Mouse (Mus musculus) spleen, postnatal 4 days (tissue): ENCODE results near the gene Cacna1e.

Experiments used
- DNase-seq, 2 experiments: peaks; one replicate each; pipeline ENCODE4 v3.0.0; 2022; ENCODE audit warnings: low spot score in 2 of 2

Gene Cacna1e

DNA sequence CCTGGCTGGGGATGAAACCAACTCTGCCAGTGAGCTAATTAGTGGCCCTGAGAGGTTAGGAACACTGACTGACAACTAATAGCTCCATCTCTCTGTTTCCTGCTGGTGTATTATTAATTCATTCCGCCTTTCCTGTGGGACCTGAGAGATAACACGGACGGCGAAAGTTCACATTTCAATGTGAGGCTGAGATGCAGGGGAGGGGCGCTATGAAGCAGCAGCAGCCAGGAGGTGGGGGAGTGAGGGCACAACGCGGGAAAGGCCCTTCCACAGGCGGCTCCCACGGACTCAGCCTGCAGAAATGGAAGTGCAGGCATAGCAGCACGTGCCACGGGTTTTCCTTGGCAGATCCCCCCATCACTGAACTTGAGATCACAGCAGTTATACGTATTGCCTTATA lies 99.4 kb downstream of the Cacna1e start:
- DNase-seq, result no peak

- no peak for DNase-seq
Observed at GRCm38 (mm10) chr1:154783521-154783920, 100.8 kb downstream of the Cacna1e start.

DNA sequence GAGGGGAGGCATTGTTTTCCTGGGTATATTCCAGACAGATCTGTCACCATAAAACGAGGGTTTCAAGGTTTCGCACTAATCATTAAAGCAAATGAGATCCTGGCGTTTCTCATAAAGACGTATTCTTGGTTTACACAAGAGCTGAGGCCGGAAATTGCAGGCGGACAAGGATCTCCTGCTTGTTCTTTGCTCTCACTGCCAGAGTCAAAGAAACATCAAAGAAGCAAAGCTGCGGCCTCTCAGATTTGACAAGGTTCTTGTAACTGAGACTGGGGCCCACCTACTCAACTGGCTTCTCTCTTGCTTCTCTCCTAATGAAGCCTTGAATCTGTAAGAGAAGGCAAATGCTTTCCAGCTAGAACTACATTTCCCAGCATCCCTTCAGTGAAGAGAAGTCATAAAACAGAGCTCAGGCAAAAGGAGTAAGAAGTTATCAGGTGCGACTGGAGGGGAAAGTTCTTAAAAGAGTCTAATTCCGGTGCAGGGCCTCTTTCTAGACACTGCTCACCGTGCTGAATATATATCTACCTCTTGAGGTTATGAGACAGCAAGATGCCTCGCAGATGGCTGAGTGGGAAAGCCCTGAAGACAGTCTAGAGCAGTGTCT lies 104.3 kb downstream of the Cacna1e start:
- DNase-seq, result no peak

GRCm38 (mm10) chr1:154776344-154776743 lies 108.0 kb downstream of the Cacna1e start:
- no peak for DNase-seq

- no peak for DNase-seq
Observed at GRCm38 (mm10) chr1:154774468-154774867, 109.8 kb downstream of the Cacna1e start.

DNA sequence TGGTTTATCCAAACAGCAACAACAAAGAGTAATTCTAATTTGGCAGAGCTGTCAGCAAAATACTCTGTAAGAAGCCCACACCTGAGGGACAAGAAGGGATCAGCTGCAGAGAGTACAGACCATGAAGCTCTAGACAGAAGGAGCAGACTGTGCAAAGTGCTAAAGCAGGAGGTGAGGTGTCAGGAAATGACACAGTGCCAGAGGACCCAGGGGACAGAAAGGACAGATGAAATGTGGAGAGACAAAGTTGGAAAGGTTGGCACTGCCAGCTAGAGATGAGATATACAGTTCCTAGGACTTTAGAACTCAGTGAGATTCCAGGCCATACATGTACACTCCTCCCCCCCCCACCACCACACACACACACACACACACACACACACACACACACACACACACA lies 113.2 kb downstream of the Cacna1e start:
- DNase-seq, result no peak

DNA sequence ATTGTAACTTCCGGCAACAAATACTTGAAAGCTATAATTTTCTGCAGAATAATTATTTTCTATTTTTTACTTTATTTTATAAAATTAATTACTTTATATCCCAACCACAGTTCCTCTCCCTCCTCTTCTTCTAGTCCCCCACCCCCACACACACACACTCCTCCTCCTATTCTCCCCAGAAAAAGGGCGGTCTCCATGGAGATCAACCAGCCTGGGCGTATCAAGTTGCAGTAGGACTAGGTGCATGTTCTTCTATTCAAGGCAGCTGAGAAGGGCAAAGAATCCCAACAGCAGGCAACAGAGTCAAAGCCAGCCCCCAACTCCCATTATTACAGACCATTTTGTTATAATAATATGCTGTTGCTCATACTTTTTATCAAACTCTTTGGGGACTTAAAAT lies 113.8 kb downstream of the Cacna1e start:
- DNase-seq, result no peak

GRCm38 (mm10) chr1:154763132-154763531 lies 121.2 kb downstream of the Cacna1e start:
- no peak for DNase-seq

GRCm38 (mm10) chr1:154752081-154752480 lies 132.2 kb downstream of the Cacna1e start:
- DNase-seq, result no peak

- DNase-seq, result no peak
Observed at GRCm38 (mm10) chr1:154748531-154748930, 135.8 kb downstream of the Cacna1e start.

DNA sequence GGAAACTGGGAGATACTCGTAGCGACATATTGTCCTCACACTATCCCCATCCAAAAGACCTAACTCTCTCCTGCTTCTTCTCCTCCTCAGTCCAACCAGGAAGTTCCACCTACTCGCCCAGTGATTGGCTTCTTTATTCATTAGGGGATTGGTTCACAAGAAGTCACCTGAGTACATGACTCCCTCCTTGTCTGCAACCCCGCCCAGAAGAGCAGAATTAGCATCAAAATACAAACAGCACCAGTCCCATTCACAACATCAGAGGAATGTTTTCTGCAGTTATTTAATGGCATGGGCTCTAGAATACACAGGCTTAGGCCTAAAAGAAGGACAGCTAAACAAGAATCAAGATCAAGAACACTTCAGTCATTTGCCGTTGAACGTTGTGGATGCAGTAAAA lies 139.1 kb downstream of the Cacna1e start:
- DNase-seq, result no peak

DNA sequence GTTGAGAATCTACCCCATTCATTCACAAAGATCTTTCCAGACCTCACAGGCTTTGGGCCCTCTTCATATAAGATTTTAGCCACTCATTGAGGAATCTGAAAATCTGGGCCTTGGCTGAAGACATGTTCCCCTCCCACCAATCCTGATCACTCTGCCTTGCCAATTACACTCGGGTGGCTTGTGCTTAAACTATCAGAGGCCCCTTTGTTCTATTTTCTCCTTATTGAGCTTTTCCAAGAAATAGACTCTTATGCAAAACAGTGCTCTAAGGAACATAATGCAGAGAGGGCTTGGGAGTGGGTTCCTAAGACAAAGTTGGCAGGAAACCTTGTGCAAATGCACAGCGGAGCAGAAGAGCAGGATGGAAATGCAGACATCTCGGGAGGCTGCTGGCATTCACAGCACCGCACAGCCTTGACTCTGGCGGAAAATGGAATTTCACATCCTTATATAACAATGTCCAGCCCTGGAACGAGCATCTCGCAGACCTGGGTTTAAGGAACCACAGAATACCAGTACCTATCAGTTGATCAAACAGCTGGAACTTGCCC lies 153.8 kb downstream of the Cacna1e start:
- DNase-seq, result no peak

- DNase-seq, result peak; percentile 47 to 75
Observed at GRCm38 (mm10) chr1:154729269-154729980, 154.9 kb downstream of the Cacna1e start.

GRCm38 (mm10) chr1:154728682-154729081 lies 155.6 kb downstream of the Cacna1e start:
- no peak for DNase-seq

- no peak for DNase-seq
Observed at GRCm38 (mm10) chr1:154727696-154728095, 156.6 kb downstream of the Cacna1e start.

DNA sequence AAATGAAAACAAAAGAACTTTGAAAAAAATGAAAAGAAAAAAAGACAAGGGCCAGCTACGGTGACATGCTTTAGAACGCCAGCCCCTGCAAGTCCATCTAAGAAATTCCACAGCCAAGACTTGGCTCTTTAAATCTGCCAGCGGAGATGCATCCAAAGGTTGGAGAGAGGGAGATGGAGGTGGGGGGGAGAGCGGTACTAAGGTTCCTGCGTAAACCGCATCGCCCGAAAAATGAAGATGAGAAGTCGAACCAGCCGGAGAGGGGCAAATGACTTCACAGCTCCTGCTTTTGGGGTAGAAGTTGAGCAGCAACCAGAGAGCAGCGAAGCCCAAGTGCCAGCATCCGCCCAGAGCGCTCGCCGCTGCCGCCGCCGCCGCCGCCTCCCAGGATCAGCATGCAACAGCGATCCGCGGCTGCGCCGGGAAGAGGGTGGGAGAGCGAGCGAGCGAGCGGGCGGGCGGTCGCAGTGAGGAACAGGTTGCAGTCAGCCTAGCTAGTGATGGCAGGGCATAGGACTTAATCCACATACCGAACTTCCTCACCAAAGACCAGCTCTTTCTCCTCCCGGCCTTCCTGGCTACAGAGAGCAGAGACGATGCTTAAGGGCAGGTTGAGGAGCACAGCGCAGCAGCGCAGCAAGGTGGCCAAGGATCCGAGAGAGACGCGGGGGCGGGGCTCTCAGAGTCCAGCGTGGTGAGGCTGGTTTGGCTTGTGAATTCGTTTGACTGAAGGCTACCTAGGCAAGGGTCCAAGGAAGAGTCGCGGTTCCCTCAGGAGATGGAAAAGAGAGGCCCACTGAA lies 157.7 kb downstream of the Cacna1e start:
- no peak for DNase-seq

DNA sequence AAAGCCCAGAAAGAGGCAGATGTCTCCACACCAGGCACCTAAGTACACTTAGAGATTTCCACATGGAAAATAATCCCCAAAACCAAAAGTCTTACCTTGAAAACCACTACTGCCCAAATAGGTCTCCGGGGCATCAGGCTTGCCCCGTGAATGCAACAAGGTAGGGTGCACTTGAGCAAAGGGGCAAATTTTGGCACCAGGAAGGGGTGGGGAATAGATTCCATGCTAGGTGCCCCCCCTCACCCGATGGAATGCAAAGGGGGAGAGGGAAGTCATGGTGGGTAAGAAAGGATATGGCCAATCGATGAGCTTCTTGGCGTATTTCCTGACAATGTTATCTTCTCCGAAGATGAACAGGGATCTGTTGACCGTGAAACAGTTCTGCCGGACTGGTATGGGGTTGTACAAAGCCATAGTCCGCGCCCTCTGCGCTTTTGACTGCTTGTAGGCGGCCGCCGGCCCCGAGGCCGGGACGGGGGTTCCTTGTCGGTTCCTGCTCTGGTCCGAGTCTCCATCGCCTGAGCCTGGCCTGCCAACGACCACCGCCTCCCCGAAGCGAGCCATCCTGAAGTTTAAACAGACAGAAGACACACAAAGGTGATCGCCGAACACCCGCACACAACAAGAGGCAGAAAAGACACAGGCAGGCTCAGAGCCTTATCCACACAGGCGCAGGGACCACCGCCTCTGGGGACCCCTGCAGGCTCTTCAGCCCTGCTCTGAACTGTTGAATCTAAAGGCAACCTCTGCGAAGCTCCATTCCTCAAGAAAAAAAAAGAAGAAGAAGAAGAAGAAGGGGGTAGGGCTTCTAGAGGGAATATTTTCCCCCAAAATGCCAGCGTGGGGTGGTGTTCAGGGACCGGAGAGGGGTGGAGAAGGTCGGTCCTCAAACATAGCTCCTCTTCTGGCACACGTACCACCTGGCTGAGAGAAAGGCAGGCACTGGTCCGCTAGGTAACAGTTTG lies 158.7 kb downstream of the Cacna1e start:
- DNase-seq, result peak in 1 of 2 experiments; percentile 50

DNA sequence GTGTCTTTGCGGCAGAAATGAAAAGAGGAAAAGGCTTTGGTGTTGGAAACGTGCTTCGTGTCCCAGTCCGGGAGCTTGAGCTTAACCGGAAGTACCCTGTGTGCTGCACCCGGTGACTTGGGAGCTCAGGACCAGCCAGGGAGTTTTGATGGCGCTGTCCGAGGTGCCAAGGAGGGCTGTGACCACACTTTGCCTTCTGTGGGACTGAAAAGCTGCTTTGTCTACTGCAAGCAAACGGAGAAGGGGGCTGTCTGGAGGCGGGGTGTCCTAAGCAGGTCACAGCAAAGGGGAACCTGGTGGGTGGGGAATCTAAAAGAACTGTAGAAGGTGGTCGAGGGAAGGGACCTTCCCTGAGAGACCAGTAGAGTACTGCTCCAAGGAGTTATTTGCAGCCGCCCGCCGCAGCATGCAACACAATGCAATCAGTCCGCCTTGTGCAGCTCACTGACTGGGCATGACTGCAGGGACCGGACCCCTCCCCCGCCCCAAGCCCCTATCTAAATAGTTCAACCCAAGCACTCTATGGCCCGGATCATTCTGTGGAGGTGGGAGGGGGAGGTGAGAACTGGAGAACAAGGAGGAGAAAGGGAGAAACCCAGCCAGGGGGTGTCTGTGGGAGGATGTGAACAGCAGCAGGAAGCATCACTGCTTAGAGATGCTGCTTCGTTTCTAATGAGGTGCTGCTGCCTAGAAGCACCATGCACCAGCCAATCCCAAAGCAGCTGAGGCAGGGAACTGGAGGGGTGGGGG lies 160.6 kb downstream of the Cacna1e start:
- peak in 1 of 2 experiments; percentile 56 for DNase-seq

DNA sequence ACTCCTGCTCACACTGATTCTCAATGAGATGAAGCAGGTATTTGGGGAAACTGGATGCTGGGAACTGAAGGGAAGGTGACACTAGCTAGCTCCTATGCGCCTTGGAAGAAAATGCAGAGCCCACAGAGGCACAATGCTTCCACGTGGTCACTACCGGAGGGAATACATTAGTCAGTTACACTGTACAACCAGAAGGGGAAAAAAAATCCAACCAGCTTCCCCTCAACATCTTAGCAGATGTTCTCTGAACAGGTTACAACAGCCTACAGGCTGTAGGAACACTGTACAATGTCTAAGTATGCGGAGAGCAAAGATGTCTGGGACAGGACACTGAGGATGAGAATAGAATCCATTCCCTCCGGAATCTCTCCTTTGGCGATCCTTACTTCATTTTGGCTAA lies 161.2 kb downstream of the Cacna1e start:
- DNase-seq, result no peak

- DNase-seq, result no peak
Observed at GRCm38 (mm10) chr1:154715596-154715995, 168.7 kb downstream of the Cacna1e start.

DNA sequence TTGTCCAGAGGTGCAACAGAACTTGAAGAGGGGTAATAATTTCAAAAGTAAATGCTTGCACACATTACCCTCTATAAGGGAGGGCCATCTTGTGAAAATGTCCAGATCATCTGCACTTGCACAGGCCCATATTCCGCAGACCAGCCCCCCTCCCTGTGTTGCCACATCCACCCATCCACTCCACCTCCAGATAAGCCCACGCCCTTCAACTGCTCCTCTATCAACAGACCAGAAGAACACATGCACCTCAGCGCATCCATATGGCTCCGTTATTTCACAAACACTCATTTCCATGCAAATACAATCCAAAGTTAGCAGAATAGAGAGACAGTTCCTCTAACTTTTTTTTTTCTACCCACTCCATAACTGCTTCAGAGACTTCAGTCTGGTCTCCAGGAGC lies 171.6 kb downstream of the Cacna1e start:
- DNase-seq, result peak; percentile 23 to 58
